Comparison of ENCODE assay signal across 23 mouse cellular contexts in genomic region chr12:29129331-29129730, GRCm38 (mm10).
DNase-seq lines count a peak whose midpoint lies in the region; ATAC-seq and TF ChIP-seq lines count a peak whose summit lies in the region.
"Had no signal": no experiment of that assay in that cellular context is flagged by ENCODE, and none has a peak within 500 bp of the region (broad histone marks: within the 10 kb centered on the region; RNA-seq: fewer than 3 reads in every experiment).

No protein-coding gene starts in this region.

- ATAC-seq in forebrain, embryonic 14.5 days = no peak
- no peak for ATAC-seq in forebrain, postnatal 0 days
- ATAC-seq in neural tube, embryonic 15.5 days (ENCODE audit: low FRiP score) = no peak
- ATAC-seq: inflammation-experienced regulatory T-cells, adult 6 months; Patski had no signal

- TF ChIP-seq CTCF in forebrain, postnatal 0 days (IDR thresholded peaks at IDR 0.05; ENCODE audit: low read depth) = no peak
- no peak for TF ChIP-seq CTCF in left cerebral cortex, adult 2 months (IDR thresholded peaks at IDR 0.05)

- WGBS in forebrain, embryonic 14.5 days = 62% methylated on average over 4 of the region's 4 CpGs
- 49% methylated on average over 4 of the region's 4 CpGs for WGBS in forebrain, postnatal 0 days
- 28% methylated on average over 4 of the region's 4 CpGs for WGBS in neural tube, embryonic 15.5 days

- H3K9me3 ChIP-seq in forebrain, embryonic 14.5 days (replicated peaks; ENCODE audit: control insufficient read depth, low read length) = no peaks in the 10 kb centered on the region
- H3K9me3 ChIP-seq in forebrain, postnatal 0 days (ENCODE audit: low read length) = no peaks in the 10 kb centered on the region
- H3K9me3 ChIP-seq in neural tube, embryonic 15.5 days (replicated peaks) = no peaks in the 10 kb centered on the region
- H3K9me3 ChIP-seq: heart, embryonic 10.5 days; heart, embryonic 15.5 days; hindbrain, embryonic 13.5 days; kidney, embryonic 15.5 days; limb, embryonic 12.5 days; liver, embryonic 15.5 days had no signal

- H3K4me2 ChIP-seq in forebrain, embryonic 14.5 days (ENCODE audit: low read length) = no peak overlapping the region
- H3K4me2 ChIP-seq in forebrain, postnatal 0 days (ENCODE audit: low read depth) = no peak overlapping the region
- no peak overlapping the region for H3K4me2 ChIP-seq in neural tube, embryonic 15.5 days
- H3K4me2 ChIP-seq: heart, embryonic 15.5 days; hindbrain, embryonic 13.5 days; kidney, embryonic 15.5 days; limb, embryonic 12.5 days; liver, embryonic 15.5 days; lung, embryonic 14.5 days had no signal

- H3K4me3 ChIP-seq in forebrain, embryonic 14.5 days (ENCODE audit: low read depth, low read length) = no peak overlapping the region
- no peak overlapping the region for H3K4me3 ChIP-seq in forebrain, postnatal 0 days (ENCODE audit: low read depth, low read length)
- H3K4me3 ChIP-seq in left cerebral cortex, adult 2 months = no peak overlapping the region
- H3K4me3 ChIP-seq in neural tube, embryonic 15.5 days (replicated peaks) = no peak overlapping the region
- H3K4me3 ChIP-seq: heart, embryonic 10.5 days; heart, embryonic 15.5 days; hindbrain, embryonic 13.5 days; kidney, embryonic 15.5 days; limb, embryonic 12.5 days; liver, embryonic 15.5 days had no signal

- H3K4me1 ChIP-seq in forebrain, embryonic 14.5 days (ENCODE audit: control insufficient read depth, insufficient read depth, low read length) = no peaks in the 10 kb centered on the region
- no peaks in the 10 kb centered on the region for H3K4me1 ChIP-seq in forebrain, postnatal 0 days (ENCODE audit: insufficient read depth)
- peaks cover 22% of the 10 kb centered on the region for H3K4me1 ChIP-seq in neural tube, embryonic 15.5 days
- H3K4me1 ChIP-seq: kidney, embryonic 15.5 days; liver, embryonic 15.5 days had no signal

- no peak overlapping the region for H3K9ac ChIP-seq in forebrain, embryonic 14.5 days (ENCODE audit: low read length)
- H3K9ac ChIP-seq in forebrain, postnatal 0 days = no peak overlapping the region
- no peak overlapping the region for H3K9ac ChIP-seq in neural tube, embryonic 15.5 days (replicated peaks)
- H3K9ac ChIP-seq: heart, embryonic 15.5 days; hindbrain, embryonic 13.5 days; kidney, embryonic 15.5 days; limb, embryonic 12.5 days; liver, embryonic 15.5 days; lung, embryonic 14.5 days had no signal

- peak overlapping the region; percentile 16; the same call in 1 of the 2 replicates for H3K27ac ChIP-seq in forebrain, embryonic 14.5 days (ENCODE audit: low read depth, low read length)
- H3K27ac ChIP-seq in forebrain, postnatal 0 days (ENCODE audit: low read depth, low read length) = no peak overlapping the region
- H3K27ac ChIP-seq in left cerebral cortex, adult 2 months = peak overlapping the region; percentile 57; the same call in 1 of the 2 replicates
- H3K27ac ChIP-seq in neural tube, embryonic 15.5 days (replicated peaks) = 0 out of 2 replicates have a peak overlapping the region, but pooled peaks have one; percentile 24
- H3K27ac ChIP-seq: heart, embryonic 10.5 days; heart, embryonic 15.5 days; hindbrain, embryonic 13.5 days; kidney, embryonic 15.5 days; limb, embryonic 12.5 days; liver, embryonic 15.5 days; stomach, postnatal 0 days had no signal

- no peak for DNase-seq in forebrain, embryonic 14.5 days (ENCODE audit: low spot score)
- DNase-seq in forebrain, postnatal 0 days = no peak
- no peak for DNase-seq in left cerebral cortex, adult 2 months (ENCODE audit: extremely low spot score in 1 of 2, low spot score in 2 of 2)
- no peak for DNase-seq in left cerebral cortex, adult 11 months (ENCODE audit: low spot score)
- DNase-seq in brain, adult 2 months (ENCODE audit: low read depth, low spot score) = peak; percentile 57
- DNase-seq in gastrocnemius, postnatal 25 days = no peak
- DNase-seq: cerebellum, adult 18-20 months; gastrocnemius, postnatal 14 days; heart, adult 11 months; kidney, adult 11 months; thymus, adult 18-20 months; thymus, postnatal 36 days had no signal

- no peaks in the 10 kb centered on the region for H3K27me3 ChIP-seq in forebrain, embryonic 14.5 days (replicated peaks; ENCODE audit: control insufficient read depth, insufficient read depth, low read length)
- no peaks in the 10 kb centered on the region for H3K27me3 ChIP-seq in forebrain, postnatal 0 days (ENCODE audit: insufficient read depth, low read length)
- no peaks in the 10 kb centered on the region for H3K27me3 ChIP-seq in neural tube, embryonic 15.5 days (replicated peaks)
- H3K27me3 ChIP-seq: heart, embryonic 15.5 days; hindbrain, embryonic 13.5 days; kidney, embryonic 15.5 days; liver, embryonic 15.5 days; Patski had no signal

- no peaks in the 10 kb centered on the region for H3K36me3 ChIP-seq in forebrain, embryonic 14.5 days (ENCODE audit: control insufficient read depth, insufficient read depth, low read length)
- H3K36me3 ChIP-seq in forebrain, postnatal 0 days (ENCODE audit: insufficient read depth) = no peaks in the 10 kb centered on the region
- no peaks in the 10 kb centered on the region for H3K36me3 ChIP-seq in neural tube, embryonic 15.5 days
- H3K36me3 ChIP-seq: heart, embryonic 10.5 days; heart, embryonic 15.5 days; hindbrain, embryonic 13.5 days; kidney, embryonic 15.5 days; limb, embryonic 12.5 days; liver, embryonic 15.5 days had no signal

- intact Hi-C loops in left cerebral cortex, adult 2 months (cut with DNase I) = no loop called here
